Mouse (Mus musculus) G1E (cell line): ENCODE measurements around the gene Ypel4.

ENCODE experiments used
- CTCF ChIP-seq: IDR thresholded peaks from 2 replicates; pipeline ENCODE4 v1.5.1; 2012; ENCODE audit warnings: low read depth, low read length, inconsistent platforms, mixed read lengths
- GATA1 ChIP-seq: IDR thresholded peaks from 2 replicates; pipeline ENCODE4 v1.6.1; 2012; ENCODE audit warnings: borderline replicate concordance, low read length, inconsistent platforms, mixed read lengths
- GATA2 ChIP-seq: IDR thresholded peaks from 2 replicates; pipeline ENCODE4 v1.6.1; 2012; ENCODE audit warnings: low read depth, low read length, inconsistent platforms, borderline replicate concordance
- POLR2AphosphoS5 ChIP-seq: IDR thresholded peaks from 2 replicates; pipeline ENCODE4 v1.6.1; 2012; ENCODE audit warnings: low read depth, low read length, inconsistent platforms; ENCODE audit not compliant: insufficient replicate concordance

- TF ChIP-seq CTCF, result no peak
- no peak for TF ChIP-seq GATA2
- no peak for TF ChIP-seq GATA1
- TF ChIP-seq POLR2AphosphoS5, result no peak
Observed at GRCm38 (mm10) chr2:84736312-84737161, 2.7 kb downstream of the Ypel4 start.
